Mouse (Mus musculus) C2C12 (cell line): ENCODE data around the gene Arsa.

Experiments used
- CTCF ChIP-seq: IDR thresholded peaks from one replicate; pipeline ENCODE4 v1.5.1; 2011; ENCODE audit not compliant: control insufficient read depth, insufficient read depth, insufficient read length
- MAX ChIP-seq: IDR thresholded peaks from one replicate; pipeline ENCODE4 v1.6.1; 2011; ENCODE audit warnings: mild to moderate bottlenecking, control low read depth
- MYOD1 ChIP-seq: IDR thresholded peaks from one replicate; pipeline ENCODE4 v1.6.1; 2011; ENCODE audit warnings: low read depth; ENCODE audit not compliant: control insufficient read depth, insufficient read length
- USF1 ChIP-seq: IDR thresholded peaks from one replicate; pipeline ENCODE4 v1.6.1; 2011; ENCODE audit warnings: low read depth, mild to moderate bottlenecking, control low read depth, moderate library complexity

- TF ChIP-seq MAX (no peak), CTCF (no peak), USF1 (no peak), MYOD1 (no peak)
Measured at GRCm38 (mm10) chr15:89477091-89477491, at the start of gene Arsa.
